Mouse (Mus musculus) common myeloid progenitor, adult 5-6 weeks (primary cell): ENCODE data around the gene Slc13a1. TPM values are rescaled to one million over a fixed set of nuclear protein-coding genes. Genes with fewer than 3 reads are reported as not detected.

Source experiments
- ATAC-seq: replicated peaks from 2 replicates; pipeline ENCODE4 v1.8.0; 2016; ENCODE audit warnings: low read depth, mild to moderate bottlenecking, moderate TSS enrichment, inconsistent platforms; ENCODE audit not compliant: poor library complexity, severe bottlenecking
- total RNA-seq: library from RNA; stranded (forward); fragments of 200-1000, 187-1606 nt; gene quantifications from 2 replicates; pipeline ENCODE4 v1.2.3, GENCODE M21; 2017

The Slc13a1 gene
- total RNA-seq, 1 experiment from 2014 or later, result not detected

DNA sequence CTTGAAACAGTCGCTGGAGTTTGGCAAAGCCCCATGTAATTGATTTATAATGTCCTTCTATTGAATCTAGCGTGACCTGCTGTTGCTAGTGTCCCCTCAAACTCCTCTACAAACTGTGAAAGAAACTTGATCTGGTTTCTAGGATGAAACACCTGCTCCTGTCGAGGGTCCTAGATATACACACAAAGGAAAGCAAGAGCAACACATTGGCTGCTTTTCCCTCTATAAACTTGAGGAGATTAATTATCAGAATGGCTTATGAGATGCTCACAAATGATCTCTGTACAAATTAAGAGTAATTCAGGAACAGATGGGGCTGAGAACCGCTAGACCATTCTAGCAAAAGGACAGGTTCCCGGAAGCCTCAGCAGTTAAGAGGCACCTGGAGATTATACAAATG is 67.2 kb downstream of the Slc13a1 start:
- ATAC-seq, result no peak

DNA sequence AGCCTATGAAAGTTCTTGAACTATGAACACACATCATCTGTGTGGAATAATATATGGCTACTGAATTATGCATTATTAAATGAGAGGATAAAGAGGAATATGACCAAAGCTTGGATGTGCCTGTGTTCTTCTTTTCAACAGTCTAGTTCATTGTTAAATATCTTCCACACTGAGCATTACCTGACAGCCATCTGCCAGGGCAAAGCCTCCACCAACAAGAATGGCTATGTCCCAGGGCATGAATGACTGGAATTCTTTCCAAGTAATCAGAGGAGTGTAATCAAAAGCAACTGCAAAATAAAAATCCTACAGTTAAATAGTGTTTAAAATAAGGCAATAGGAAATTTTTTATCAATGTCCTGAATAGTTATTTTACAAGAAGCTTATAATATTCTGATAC is 70.5 kb downstream of the Slc13a1 start:
- ATAC-seq, result no peak

DNA sequence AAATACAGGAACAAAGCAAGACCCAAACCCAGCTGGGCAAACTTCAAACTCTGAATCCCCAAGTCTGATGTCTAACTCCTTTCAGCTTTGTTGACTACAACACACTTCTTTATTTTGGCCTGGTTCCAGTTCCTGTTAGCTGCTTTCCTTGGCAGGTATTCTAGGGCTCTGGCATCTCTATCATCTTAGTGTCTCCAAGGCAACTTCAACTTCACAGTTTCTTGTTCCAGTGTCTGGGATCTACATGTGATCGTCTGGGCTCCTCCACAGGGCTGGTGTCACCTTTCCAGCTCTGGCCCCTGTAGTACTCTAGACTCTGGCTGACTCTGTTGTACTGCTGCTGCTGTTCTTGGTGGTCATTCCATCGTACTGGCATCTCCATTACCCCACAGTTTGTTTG is 91.8 kb downstream of the Slc13a1 start:
- ATAC-seq, result no peak

DNA sequence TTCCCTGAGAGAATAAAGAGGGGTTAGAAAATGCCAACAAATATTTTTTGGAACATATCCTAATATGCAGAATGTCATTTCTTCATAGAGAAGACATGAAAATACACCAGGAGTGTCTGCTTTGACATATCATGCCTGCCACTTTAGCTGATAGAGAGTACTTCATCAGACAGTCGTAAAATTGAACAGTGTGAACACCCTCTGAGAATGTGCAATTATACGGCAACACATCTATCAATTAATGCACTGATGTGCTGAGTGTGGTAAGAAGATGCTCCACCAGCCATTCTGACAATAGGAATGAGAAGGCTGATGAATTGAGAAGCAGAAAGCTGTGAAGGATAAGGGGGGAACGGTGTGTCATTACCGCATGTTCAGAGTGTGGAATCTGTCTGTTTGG is 95.1 kb downstream of the Slc13a1 start:
- ATAC-seq, result no peak

DNA sequence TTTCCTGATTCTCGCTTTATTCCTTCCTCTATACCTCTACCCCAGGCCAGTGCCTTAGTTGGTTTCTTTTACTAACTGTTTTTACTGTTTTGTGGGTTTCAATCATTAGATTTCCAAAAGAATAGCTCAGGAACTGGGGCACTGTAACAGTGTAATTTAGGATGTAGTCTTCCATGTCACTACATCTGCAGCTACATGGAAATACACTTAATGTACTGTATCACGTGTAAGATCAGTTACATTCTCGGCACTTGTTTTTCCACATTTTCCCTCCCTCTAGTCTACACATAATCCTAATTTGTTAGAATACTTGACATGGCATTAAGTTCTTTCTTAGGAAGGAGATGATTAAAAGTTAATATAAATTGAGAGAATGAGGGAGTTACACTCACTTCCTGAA is 108.1 kb downstream of the Slc13a1 start:
- no peak for ATAC-seq

DNA sequence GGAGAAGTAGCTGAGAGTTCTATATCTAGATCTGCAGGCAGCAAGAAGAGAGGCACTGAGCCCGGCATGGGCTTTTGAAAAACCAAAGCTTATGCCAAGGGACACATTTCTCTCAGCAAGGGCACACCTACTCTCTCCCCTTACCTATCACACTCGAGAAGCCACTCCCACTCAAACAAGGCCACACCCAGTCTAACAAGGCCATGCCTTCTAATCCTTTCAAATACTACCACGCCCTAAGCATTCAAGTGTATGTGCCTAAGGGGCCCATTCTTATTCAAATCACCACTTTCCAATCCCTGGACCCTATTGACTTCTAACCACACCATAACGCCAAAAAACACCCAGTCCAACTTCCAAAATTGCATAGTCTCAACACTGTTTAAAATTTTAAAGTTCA is 112.8 kb downstream of the Slc13a1 start:
- no peak for ATAC-seq

DNA sequence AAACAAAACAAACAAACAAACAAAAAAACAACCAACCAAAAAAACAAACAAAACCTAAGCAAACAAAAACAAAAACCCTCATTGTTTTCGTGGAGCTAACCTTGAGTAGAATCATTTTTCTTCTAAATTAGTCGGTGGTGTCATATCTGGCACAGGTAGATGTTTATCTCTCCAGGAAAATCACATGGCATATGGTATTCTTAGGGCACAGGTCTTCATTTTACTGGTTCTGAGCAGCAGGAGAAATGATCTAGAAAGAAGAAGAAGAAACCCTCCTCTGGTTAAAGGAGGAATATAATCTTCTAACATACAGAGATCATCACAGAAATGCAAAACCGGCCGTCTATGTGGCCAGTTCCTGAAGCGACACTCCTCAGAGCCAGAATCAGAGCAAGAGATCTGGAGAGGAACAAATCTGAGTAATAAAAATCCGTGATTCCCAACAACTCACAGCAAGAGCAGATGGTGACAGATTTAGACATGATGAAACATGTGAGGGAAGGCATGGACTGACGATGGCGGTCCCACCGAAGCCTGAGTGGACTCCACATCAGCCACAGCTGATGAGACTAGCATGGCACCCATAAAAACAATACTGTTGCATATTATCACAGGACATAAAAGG is 113.7 kb downstream of the Slc13a1 start:
- ATAC-seq, result no peak

DNA sequence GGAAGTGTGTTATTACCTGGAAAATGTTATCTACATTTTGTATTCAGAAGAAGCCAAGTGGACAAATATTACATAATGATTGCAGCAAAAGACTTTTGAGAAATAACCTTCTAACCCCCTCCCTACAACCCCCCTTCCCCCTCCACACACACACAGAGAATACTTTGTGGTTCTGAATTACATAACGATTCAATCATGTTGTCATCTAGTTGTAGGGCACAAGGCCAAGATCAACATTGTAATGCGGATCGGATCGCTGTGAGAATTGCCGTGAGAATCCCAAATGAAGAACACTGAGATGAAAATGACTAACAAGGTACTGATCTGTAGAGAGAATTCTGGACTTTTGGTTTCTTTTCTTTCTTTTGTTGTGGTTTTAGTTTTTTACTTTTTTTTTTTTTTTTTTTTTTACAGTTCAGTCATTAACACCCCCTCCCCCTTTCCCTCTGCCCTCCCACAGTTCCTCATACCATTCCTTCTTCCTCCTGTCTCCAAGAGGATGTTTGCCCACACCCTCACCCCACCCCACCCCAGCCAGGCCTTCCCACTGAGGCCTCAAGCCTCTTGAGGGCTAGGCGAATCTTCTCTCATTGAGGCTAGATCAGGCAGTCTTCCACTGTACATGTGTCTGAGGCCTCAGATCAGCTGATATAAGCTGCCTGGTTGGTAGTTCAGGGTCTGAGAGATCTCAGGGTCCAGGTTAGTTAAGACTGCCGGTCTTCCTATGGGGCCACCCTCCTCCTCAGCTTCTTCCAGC is 120.7 kb downstream of the Slc13a1 start:
- ATAC-seq, result peak; percentile 68

DNA sequence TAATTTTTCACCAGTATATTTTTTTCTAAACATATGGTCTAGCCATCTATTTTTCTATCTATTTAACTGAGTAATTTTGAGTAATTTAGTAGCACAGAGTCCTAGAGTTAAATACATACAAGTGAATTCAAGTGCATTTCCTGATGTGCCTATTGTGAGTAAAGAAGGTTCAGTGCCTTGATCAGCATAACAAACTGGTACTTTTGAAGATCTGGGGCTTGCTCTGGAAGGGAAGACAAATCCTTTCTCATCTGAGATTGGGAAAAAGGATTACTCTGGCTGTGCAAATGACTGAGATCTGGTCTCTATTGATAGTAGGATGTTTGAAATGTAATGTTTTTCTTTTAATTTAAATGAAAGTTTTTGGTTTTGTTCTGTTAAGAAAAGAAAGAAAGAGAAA is 124.4 kb downstream of the Slc13a1 start:
- ATAC-seq, result no peak

Other genes starting within 250 kb of the Slc13a1 start
- gene Tas2r118, start 198.0 kb downstream of the Slc13a1 start, total RNA-seq, result not detected in 2 replicates